Mouse (Mus musculus) bone marrow macrophage, adult 2 months (primary cell): ENCODE data around the gene Il23r. TPM values are rescaled to one million over a fixed set of nuclear protein-coding genes. Genes with fewer than 3 reads are reported as not detected.
A peak's percentile ranks its signal among the peaks of the same experiment; 100 is the strongest.

ENCODE experiments used
- H3K27ac ChIP-seq: 2 replicates; pipeline ENCODE4 v1.5.1; 2012; ENCODE audit warnings: low read depth, low read length; ENCODE audit not compliant: insufficient read depth
- H3K4me1 ChIP-seq: 2 replicates; pipeline ENCODE4 v1.6.1; 2012; ENCODE audit warnings: low read length; ENCODE audit not compliant: control insufficient read depth, insufficient read depth
- H3K4me3 ChIP-seq: 2 replicates; pipeline ENCODE4 v1.5.1; 2012; ENCODE audit warnings: mild to moderate bottlenecking, low read length, moderate library complexity; ENCODE audit not compliant: insufficient read depth
- CTCF ChIP-seq: IDR thresholded peaks from 2 replicates; pipeline ENCODE4 v1.5.1; 2012; ENCODE audit warnings: low read depth, mild to moderate bottlenecking, low read length, moderate library complexity
- POLR2A ChIP-seq: IDR thresholded peaks from 2 replicates; pipeline ENCODE4 v1.6.1; 2012; ENCODE audit warnings: mild to moderate bottlenecking, low read depth, low read length, borderline replicate concordance
- polyA plus RNA-seq: library from polyadenylated mRNA; stranded (reverse); fragments of >200 nt; gene quantifications from 2 replicates; pipeline ENCODE4 v1.2.4, GENCODE M21; 2012; ENCODE audit not compliant: missing spikeins, insufficient read depth, insufficient read length

Gene Il23r
- polyA plus RNA-seq, 1 experiment, result not detected

DNA sequence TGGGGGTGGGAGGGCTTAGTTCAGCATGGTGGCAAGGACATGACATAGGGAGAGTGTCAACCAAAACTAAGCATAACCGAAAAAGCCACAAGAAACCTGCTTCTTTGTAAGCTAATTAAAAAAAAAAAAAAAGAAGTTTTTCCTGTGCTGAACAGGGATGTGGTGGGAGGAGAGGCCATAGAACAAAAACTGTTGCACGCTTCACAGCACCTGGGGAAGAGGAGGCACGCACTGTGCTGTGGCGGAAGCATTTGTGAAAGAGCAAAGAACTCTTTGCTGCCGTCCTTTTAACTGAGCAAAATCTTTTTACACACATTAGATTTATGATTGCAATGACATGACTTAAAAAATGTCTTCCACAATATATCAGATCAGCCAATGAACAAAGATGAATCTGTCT is 69.9 kb downstream of the Il23r start:
- Histone ChIP-seq H3K27ac (no peak overlapping the region), H3K4me1 (no peaks in the 10 kb centered on the region)
- TF ChIP-seq POLR2A (no peak), CTCF (no peak)

DNA sequence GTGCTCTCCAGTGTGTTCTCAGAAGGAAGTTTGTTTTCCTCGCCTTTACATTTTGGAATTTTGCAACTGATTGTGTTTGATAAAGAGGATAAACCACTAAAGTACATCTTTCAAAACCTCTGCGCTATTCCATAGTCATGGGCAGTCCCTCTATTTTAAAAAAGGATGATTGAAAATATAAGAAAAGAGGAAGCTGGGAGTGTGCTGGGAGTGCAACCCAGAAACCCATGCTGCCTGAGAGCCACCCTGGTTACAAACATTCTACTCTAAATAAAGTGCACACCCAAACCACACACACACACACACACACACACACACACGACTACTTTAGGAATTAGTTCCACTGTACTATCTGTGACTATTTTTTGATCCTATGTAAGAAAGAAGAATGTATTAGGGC is 75.1 kb downstream of the Il23r start:
- H3K27ac ChIP-seq, result no peak overlapping the region
- no peak overlapping the region for H3K4me3 ChIP-seq
- TF ChIP-seq POLR2A (no peak), CTCF (no peak)
- peaks cover 4% of the 10 kb centered on the region; the same call in 1 of the 2 replicates for H3K4me1 ChIP-seq

More for the DNA sequence above, 69.9 kb downstream of the Il23r start:
- no peak overlapping the region for H3K4me3 ChIP-seq

DNA sequence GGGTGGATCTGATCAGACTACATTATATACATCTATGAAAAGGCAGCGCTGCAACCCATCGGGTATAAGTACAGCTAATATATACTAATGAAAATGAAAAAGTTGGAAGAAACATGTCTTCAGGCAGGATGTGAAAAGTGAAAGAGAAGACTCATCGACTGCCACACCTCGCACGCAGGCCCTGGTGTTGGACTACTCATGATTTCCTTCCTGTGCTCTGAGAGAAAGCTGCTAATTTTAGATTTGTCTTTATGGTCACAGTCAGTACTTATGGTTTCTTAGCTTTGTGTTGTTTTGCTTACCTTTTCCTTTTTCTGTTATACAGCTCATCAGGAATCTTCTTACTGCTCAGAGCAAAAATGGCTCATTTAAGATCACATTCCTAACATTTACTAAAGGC is 76.4 kb downstream of the Il23r start:
- no peak for TF ChIP-seq CTCF
- Histone ChIP-seq H3K4me1 (peaks cover 4% of the 10 kb centered on the region; the same call in 1 of the 2 replicates), H3K27ac (no peak overlapping the region), H3K4me3 (no peak overlapping the region)

DNA sequence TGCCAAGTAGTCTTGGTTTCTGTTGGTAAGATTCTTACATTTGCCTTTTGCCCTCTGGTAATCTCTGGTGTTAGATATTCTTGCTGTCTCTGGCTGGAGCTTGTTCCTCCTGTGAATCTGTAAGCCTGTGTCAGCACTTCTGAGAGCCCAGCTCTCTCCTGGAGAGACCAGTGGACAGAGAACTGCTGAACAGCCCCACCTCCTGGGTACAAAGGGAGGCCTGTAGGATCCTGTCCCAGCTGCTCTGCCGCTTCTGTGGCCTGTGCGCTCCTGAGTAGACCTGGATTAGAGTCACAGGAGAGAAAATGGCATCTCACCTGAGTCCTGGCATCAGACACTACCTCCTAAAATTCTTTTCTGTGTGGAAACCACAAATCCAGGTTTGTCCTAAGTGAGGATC is 78.3 kb downstream of the Il23r start:
- TF ChIP-seq CTCF, result no peak
- no peak overlapping the region for H3K4me3 ChIP-seq
- peaks cover 4% of the 10 kb centered on the region; the same call in 1 of the 2 replicates for H3K4me1 ChIP-seq
- H3K27ac ChIP-seq, result no peak overlapping the region

DNA sequence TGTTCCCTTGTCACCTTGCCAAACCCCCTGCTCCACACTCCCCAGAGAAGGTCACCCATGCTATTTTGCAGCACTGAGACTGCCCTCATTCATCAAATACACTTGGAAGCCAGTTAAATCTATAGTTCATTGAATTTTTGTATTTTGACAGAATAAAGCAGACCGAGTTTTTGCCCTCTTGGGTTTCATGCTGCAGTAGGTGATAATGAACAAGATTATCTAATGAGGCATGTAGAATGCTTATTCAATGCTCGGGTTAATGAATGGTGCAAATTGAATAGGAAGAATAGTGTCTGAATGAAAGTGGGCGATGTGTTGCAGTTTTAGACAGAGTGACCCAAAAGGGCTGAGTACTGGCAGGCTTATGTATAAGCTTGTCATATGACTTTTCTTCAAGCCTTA is 86.4 kb downstream of the Il23r start:
- Histone ChIP-seq H3K27ac (no peak overlapping the region), H3K4me3 (no peak overlapping the region), H3K4me1 (no peaks in the 10 kb centered on the region)
- TF ChIP-seq POLR2A, result no peak
- TF ChIP-seq CTCF, result no peak

DNA sequence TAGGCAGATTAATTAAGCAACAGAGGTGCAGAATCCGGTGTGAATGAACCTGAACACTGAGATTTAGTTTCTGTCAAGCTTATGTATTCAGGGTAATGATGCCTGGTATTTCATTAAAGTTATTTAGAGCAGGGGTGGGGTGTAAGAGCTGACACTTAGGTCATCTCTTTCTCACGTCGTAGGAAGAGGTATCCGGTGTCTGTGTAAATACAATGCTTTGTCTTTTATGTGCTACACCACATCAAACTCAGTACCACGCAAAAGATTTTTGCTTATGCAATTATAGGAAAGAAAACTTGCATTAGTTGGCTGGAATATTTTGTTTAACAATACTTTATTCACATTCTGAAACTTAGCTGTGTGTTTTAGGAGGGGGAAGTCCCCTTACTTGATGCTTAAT is 92.1 kb downstream of the Il23r start:
- TF ChIP-seq POLR2A, result no peak
- H3K4me1 ChIP-seq, result no peaks in the 10 kb centered on the region
- H3K4me3 ChIP-seq, result no peak overlapping the region
- H3K27ac ChIP-seq, result no peak overlapping the region

DNA sequence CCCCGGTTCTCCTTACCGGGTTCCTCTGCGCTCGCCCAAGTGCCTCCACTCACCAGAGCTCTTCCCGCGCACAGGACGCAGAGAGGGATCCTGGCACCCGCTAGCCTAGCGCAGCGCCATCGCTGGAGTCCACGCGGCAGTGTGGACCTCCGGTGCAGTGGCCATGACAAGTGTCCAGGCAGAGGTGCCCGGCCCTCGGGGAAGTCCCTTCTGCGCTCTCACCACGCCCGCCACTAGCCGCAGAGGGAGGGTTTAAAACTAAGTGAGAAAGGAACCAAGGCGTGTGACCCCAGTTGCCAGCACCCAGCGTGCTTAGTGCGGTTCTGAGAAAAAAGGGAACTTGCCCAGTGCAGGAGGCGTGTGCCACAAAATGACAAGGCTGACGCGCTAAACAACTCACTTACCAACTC is 115.7 kb downstream of the Il23r start, which contains the start of gene Il12rb2:
Gene Il12rb2 (minus strand): TSS at position 207 of the 410 bp plus-strand sequence.
- peak within 1 kb of the TSS; percentile 80 for H3K4me3 ChIP-seq
- peak within 1 kb of the TSS; percentile 53 for H3K27ac ChIP-seq
- TF ChIP-seq CTCF, result no peak
- TF ChIP-seq POLR2A, result no peak
- H3K4me1 ChIP-seq, result peaks cover 4% of the 10 kb centered on the region

Other genes starting within 250 kb of the Il23r start
- gene Il12rb2, start 115.7 kb downstream of the Il23r start, polyA plus RNA-seq, result 4.4 and 4.8 TPM in 2 replicates
- gene Tacstd2, start 43.9 kb upstream of the Il23r start, polyA plus RNA-seq, result 0.32 TPM in 1 of 2 replicates, not detected in the other